Mouse (Mus musculus): Measurements from ENCODE around the gene Sarm1.

Gene Sarm1

GRCm38 (mm10) chr11:78463286-78464036, 34.1 kb downstream of the Sarm1 start:
- DNase-seq (ENCODE audit: low spot score in 2 of 2): no peak

GRCm38 (mm10) chr11:78462669-78463068, 34.9 kb downstream of the Sarm1 start:
- no peak for DNase-seq (ENCODE audit: low spot score in 2 of 2)

GRCm38 (mm10) chr11:78461894-78462293, 35.7 kb downstream of the Sarm1 start:
- DNase-seq (ENCODE audit: low spot score in 2 of 2): no peak

GRCm38 (mm10) chr11:78458740-78459139, 38.8 kb downstream of the Sarm1 start:
- DNase-seq (ENCODE audit: low spot score in 2 of 2): no peak

DNA sequence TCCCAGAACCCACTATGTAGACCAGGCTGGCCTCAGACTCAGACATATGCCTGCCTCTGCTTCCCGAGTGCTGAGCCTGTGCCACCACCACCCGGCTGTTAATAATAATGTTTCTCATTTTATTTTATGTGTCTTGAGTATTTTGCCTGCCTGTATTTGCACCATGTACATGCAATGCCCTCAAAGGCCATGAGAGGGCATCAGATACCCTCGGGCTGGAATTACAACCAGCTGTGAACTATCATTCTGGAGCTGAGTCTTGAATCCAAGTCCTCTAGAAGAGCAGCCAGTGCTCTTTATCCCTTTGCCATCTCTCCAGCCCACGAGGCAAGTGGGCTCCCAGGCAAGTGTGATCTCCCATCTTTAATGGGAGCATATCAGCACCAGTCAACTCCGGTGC, 42.2 kb downstream of the Sarm1 start:
- DNase-seq (ENCODE audit: low spot score in 2 of 2): no peak

DNA sequence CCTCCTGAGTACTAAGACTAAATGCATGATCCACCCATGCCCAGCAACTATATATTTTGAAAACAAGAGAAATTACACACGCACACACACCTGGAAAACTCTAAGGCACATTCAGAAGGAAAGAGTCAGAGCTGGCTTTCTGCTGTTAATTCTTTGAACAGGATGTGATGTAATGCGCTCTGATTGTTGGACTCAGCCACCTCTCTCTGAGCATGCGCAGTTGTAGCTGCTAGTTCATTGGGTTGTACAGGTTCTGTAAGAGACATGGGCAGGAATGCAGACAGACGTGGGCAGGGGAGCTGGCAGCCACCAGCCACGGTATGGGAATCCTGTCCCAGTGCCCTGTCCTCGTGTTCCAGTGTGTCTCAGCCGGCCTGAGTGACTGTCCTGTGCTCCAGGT, 43.3 kb downstream of the Sarm1 start:
- DNase-seq (ENCODE audit: low spot score in 2 of 2): no peak

GRCm38 (mm10) chr11:78453675-78454074, 43.9 kb downstream of the Sarm1 start:
- peak; percentile 56 to 75 for DNase-seq (ENCODE audit: low spot score in 2 of 2)

DNA sequence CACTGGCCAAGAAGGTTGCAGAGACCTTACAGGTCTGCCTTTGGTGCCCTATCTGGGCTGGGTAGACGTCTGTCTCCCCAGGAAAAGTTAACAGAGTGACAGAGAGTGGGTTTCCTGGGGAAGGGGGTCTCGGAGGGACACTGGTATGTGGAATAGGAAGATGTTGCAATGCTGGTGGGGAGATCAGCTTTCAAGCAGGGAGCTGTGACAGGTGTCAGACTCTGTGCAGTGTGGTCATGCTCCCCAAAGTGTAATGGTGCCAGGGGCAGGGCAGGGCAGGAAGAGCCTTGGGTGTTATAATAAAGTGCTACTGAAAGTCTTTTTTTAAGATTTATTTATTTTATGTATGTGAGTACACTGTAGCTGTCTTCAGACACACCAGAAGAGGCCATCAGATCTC, 47.2 kb downstream of the Sarm1 start:
- DNase-seq (ENCODE audit: low spot score in 2 of 2): no peak

DNA sequence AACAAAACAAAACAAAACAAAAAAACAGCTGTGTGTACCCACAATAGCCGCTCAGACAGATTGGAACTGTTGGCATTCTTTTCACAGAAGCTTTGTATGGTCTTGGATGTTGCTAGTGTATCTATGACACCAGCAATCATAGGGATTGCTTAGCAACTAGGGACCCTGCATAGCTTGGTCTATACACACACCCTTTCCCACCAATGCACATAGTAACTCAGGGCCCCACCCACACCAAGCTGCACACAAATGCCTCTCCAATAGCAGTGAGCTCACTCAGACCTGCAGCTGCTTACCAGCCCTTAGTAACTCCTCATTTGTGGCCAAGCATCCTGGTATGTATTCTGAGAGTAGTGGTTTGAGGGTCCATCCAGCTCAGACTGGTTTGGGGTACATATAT, 49.3 kb downstream of the Sarm1 start:
- DNase-seq (ENCODE audit: low spot score in 2 of 2): no peak

- DNase-seq (ENCODE audit: low spot score in 2 of 2): no peak
Observed at GRCm38 (mm10) chr11:78447168-78447567, 50.4 kb downstream of the Sarm1 start.

- no peak for DNase-seq (ENCODE audit: low spot score in 2 of 2)
Observed at GRCm38 (mm10) chr11:78443115-78443514, 54.4 kb downstream of the Sarm1 start.

- DNase-seq (ENCODE audit: low spot score in 2 of 2): no peak
Observed at GRCm38 (mm10) chr11:78438399-78438930, 59.1 kb downstream of the Sarm1 start.

- no peak for DNase-seq (ENCODE audit: low spot score in 2 of 2)
Observed at GRCm38 (mm10) chr11:78437182-78437581, 60.4 kb downstream of the Sarm1 start.

- no peak for DNase-seq (ENCODE audit: low spot score in 2 of 2)
Observed at GRCm38 (mm10) chr11:78435776-78436349, 61.7 kb downstream of the Sarm1 start.

DNA sequence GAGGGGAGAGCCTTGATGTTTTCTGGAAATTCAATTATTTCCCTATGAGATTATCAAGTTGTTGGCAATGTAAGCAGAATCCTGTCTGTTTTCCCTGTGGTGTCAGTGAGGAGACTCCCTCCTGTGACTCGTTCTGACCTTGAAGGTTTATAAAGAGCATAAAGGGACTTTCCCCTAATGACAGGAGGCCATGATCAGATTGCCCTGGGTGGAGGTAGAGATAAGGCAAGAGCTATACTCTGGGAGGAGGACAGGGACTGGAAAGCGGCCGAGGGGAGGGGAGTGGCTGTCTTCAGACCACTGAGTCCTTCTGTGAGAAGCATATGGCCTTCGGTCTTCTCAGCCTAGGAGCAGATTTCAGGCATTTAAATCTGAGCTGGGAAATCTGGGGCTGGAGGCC, 63.5 kb downstream of the Sarm1 start:
- DNase-seq (ENCODE audit: low spot score in 2 of 2): no peak

DNA sequence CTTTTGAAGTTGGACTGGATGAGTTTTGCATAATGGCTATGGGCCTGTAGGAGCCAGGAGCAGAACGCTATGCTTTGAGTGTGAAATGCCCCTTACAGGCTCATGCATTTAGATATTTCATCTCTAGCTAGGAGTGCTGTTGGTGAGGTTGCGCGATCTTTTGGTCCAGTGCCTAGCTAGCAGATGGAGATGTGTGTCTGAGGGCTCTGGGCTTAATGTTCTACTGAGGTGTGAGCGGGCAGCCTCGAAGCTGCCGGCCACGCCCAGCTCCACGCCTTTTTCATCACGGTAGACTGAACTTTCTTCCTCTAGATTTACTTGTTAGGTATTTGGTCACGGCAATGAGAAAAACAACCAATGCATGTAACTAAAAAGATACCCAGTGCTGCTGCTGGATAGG, 66.4 kb downstream of the Sarm1 start:
- no peak for DNase-seq (ENCODE audit: low spot score in 2 of 2)

DNA sequence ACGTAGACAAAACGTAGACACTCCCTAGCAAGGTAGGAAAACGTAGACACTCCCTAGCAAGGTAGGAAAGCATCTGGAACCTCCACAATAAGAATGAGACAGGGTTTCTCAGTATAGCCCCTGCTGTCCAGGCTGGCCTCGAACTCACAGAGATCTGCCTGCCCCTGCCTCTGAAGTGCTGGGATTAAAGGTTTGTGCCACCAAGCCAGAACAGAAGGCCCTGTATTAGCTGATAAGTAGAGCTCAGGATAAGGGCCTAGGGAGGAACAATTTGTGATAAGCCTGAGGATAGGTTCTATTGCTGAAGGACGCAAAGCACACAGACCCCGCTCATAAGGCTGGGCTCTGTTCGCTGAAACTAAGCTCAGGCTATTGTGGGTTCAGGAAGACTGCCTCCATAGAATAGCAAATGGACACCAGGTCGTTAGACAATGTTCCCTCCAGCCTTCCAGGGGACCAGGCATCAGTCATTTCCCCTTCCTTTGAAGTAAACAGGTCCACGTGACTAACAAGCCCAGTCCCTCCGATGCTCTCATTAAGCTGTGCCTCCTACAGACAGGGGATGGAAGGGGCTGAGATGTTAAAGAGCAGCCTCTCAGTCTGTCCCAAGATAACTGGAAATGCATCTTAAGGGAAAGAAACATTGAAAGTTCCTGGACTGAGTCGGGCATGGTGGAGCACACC, 67.2 kb downstream of the Sarm1 start:
- no peak for DNase-seq (ENCODE audit: low spot score in 2 of 2)

DNA sequence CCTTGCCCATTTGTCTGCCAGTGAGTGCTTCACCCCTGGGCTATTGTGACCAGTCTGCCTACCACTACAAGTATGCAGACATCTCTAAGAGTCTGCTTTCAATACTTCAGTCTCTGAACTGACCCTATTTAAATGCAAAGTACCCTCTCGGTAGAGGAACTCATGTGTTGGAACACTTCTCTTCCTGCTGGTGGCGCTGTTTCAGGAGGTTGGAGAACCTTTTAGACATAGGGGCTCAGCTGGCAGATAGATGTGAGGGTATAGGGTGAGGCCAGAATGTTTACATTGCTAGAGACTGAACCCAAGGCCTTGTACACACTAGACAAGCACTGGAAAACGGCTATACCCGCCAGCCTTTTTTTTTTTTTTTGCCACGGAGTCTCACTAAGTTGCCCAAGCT, 69.2 kb downstream of the Sarm1 start:
- no peak for DNase-seq (ENCODE audit: low spot score in 2 of 2)

DNA sequence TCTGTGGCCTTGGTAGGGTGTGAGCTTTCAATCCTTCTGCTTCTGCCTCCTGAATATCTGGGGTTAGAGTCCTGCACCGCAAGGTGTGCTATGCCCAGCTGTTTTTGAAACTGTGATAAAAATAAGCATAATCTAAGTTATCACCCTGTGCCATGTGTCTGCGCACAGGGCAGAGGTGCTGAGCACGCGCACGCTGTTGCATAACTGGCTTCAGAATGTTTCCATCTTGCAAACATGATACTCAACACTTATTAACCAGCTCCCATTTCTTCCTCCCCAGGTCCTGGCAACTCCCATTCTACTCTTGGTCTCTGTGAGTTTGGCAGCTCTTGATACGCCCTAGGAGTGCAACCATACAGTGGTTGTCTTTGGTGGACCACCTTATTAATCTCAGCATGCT, 69.9 kb downstream of the Sarm1 start:
- no peak for DNase-seq (ENCODE audit: low spot score in 2 of 2)

DNA sequence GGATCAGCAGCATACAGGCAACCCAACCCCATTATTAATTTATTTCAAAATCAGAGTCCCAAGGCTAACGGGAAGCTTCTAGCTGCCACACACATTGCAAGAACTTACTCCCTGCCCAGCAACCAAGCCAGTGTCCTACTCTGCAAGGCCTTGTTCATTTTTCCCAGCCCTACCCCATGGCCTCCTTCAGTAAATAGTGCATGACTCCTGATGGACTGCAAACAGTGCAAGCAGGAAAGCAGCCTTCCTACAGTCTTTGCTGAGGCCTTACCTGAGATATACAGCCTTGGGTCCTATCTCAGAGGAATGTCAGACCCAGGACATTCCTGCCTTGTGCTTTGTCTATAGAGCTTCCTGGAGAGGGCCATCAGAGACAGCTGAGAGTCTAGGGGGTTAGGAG, 72.0 kb downstream of the Sarm1 start:
- DNase-seq (ENCODE audit: low spot score in 2 of 2): no peak

- peak; percentile 49 to 51 for DNase-seq (ENCODE audit: low spot score in 2 of 2)
Observed at GRCm38 (mm10) chr11:78424352-78424751, 73.2 kb downstream of the Sarm1 start.

All from right cerebral cortex, postnatal 10 days (tissue).